ENCODE assay signal across 30 mouse cellular contexts in the genomic region with DNA sequence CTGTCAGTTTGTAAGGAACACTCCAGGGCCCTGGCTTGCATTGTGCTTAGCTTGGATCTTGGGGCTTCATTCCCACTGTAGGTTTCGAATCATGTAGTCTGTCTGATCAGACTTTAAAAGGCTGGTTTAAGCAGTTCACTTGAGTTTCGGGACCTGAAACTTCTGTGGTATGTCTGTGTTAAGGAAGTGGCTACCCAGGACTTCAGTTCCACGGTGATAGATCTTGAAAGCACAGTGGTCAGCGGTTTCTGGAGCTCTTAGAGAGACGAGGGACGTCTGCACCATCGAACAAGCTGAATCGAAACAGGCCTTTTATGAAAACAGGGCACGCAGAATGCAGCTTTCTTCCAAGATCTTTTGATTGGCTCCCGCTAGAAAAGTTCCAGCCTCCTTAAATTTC. TPM values are rescaled to one million over a fixed set of nuclear protein-coding genes. Genes with fewer than 3 reads are reported as not detected.
A peak's percentile ranks its signal among the peaks of the same experiment; 100 is the strongest.
DNase-seq lines count a peak whose midpoint lies in the region; ATAC-seq and TF ChIP-seq lines count a peak whose summit lies in the region.
"Had no signal": no experiment of that assay in that cellular context is flagged by ENCODE, and none has a peak within 500 bp of the region (broad histone marks: within the 10 kb centered on the region; RNA-seq: fewer than 3 reads in every experiment).

No protein-coding gene starts in this region.

- no peak for TF ChIP-seq POLR2A in kidney, adult 2 months (IDR thresholded peaks at IDR 0.05; ENCODE audit: low read depth, low read length)

- 83% methylated on average over 10 of the region's 10 CpGs for WGBS in kidney, adult 2 months
- 85% methylated on average over 10 of the region's 10 CpGs for WGBS in lung, postnatal 0 days

- H3K9me3 ChIP-seq in lung, postnatal 0 days (ENCODE audit: low read length), result no peaks in the 10 kb centered on the region
- H3K9me3 ChIP-seq: heart, embryonic 15.5 days; midbrain, embryonic 10.5 days; neural tube, embryonic 13.5 days had no signal

- no peaks in the 10 kb centered on the region for H3K27me3 ChIP-seq in kidney, adult 2 months (replicated peaks; ENCODE audit: control insufficient read depth, insufficient read depth, low read length)
- no peaks in the 10 kb centered on the region for H3K27me3 ChIP-seq in lung, postnatal 0 days (replicated peaks; ENCODE audit: insufficient read depth, low read length)
- H3K27me3 ChIP-seq: CH12.LX; embryonic facial prominence, embryonic 12.5 days; heart, embryonic 15.5 days; neural tube, embryonic 13.5 days; Patski had no signal

- no peak overlapping the region for H3K4me2 ChIP-seq in lung, postnatal 0 days (replicated peaks; ENCODE audit: low read depth, low read length)
- H3K4me2 ChIP-seq: embryonic facial prominence, embryonic 12.5 days; heart, embryonic 15.5 days; hindbrain, embryonic 14.5 days; neural tube, embryonic 13.5 days had no signal

- ATAC-seq in lung, postnatal 0 days, result no peak
- peak; percentile 93 for ATAC-seq in common myeloid progenitor, adult 5-6 weeks (replicated peaks; ENCODE audit: low read depth, poor library complexity, severe bottlenecking)
- ATAC-seq in megakaryocyte progenitor cell, adult 5-6 weeks (replicated peaks; ENCODE audit: poor library complexity), result peak; percentile 97
- ATAC-seq: inflammation-experienced regulatory T-cells, adult 6 months; liver, postnatal 0 days; midbrain, embryonic 16.5 days; Patski had no signal

- no peak overlapping the region for H3K27ac ChIP-seq in kidney, adult 2 months (ENCODE audit: insufficient read depth, low read depth, low read length)
- H3K27ac ChIP-seq in lung, postnatal 0 days (ENCODE audit: low read length), result no peak overlapping the region
- H3K27ac ChIP-seq: embryonic facial prominence, embryonic 12.5 days; heart, embryonic 15.5 days; hindbrain, embryonic 14.5 days; left cerebral cortex, adult 2 months; midbrain, embryonic 10.5 days; neural tube, embryonic 13.5 days had no signal

- no peak overlapping the region for H3K4me3 ChIP-seq in kidney, adult 2 months (ENCODE audit: insufficient read depth, low read depth, low read length)
- no peak overlapping the region for H3K4me3 ChIP-seq in lung, postnatal 0 days (ENCODE audit: low read depth, low read length)
- H3K4me3 ChIP-seq: embryonic facial prominence, embryonic 12.5 days; heart, embryonic 15.5 days; left cerebral cortex, adult 2 months; midbrain, embryonic 10.5 days; myocyte; neural tube, embryonic 13.5 days had no signal

- H3K36me3 ChIP-seq in kidney, adult 2 months (ENCODE audit: control insufficient read depth, insufficient read depth, low read length), result no peaks in the 10 kb centered on the region
- no peaks in the 10 kb centered on the region for H3K36me3 ChIP-seq in lung, postnatal 0 days (ENCODE audit: insufficient read depth, low read length)
- H3K36me3 ChIP-seq: G1E; heart, embryonic 15.5 days had no signal

- DNase-seq in kidney, adult 2 months, result peak; percentile 22
- DNase-seq in kidney, postnatal 36 days, result no peak
- peak; percentile 7 for DNase-seq in lung, postnatal 0 days (ENCODE audit: low spot score)
- DNase-seq in lung, postnatal 4 days, result no peak
- no peak for DNase-seq in cerebellum, adult 11 months
- DNase-seq: B cell, adult 2 months; cerebellum, adult 8-10 months; gastrocnemius, postnatal 36 days; heart, postnatal 4 days; kidney, adult 18-20 months; kidney, postnatal 10 days; liver, postnatal 0 days; lung, postnatal 10 days; retina, postnatal 1 day; right cerebral cortex, postnatal 25 days; thymus, adult 18-20 months had no signal

- no peaks in the 10 kb centered on the region for H3K4me1 ChIP-seq in kidney, adult 2 months (ENCODE audit: control insufficient read depth, insufficient read depth, low read length)
- H3K4me1 ChIP-seq in lung, postnatal 0 days (ENCODE audit: insufficient read depth, low read depth, low read length), result no peaks in the 10 kb centered on the region
- H3K4me1 ChIP-seq: heart, embryonic 15.5 days; midbrain, embryonic 10.5 days had no signal

- no peak for TF ChIP-seq CTCF in kidney, adult 2 months (conservative IDR thresholded peaks at IDR 0.05; ENCODE audit: insufficient read depth, insufficient read length, low read depth, low read length)
- no peak for TF ChIP-seq CTCF in lung, postnatal 0 days (IDR thresholded peaks at IDR 0.05)

- no peak overlapping the region for H3K9ac ChIP-seq in lung, postnatal 0 days (replicated peaks; ENCODE audit: low read depth)
- H3K9ac ChIP-seq: embryonic facial prominence, embryonic 12.5 days; heart, embryonic 15.5 days; hindbrain, embryonic 14.5 days; liver, postnatal 0 days; neural tube, embryonic 13.5 days had no signal

- no peak for TF ChIP-seq EP300 in lung, postnatal 0 days (IDR thresholded peaks at IDR 0.05)

RNA-seq across cellular contexts. Expression of gene Lpcat2, which starts 20.7 kb away (rescaled TPM):
- polyA plus RNA-seq in kidney, adult 2 months (2012; rRNA removed), result 1.0 and 1.5 TPM in 2 replicates
- 7.6 and 9.4 TPM in 2 replicates for polyA plus RNA-seq in lung, postnatal 0 days (2015; fragmentation: Nextera tagmentation; extraction: Ambion mirVana)
- 15.2 and 16.8 TPM in 2 replicates for total RNA-seq in common myeloid progenitor, adult 5-6 weeks (2017)
- total RNA-seq in megakaryocyte progenitor cell, adult 5-6 weeks (2015), result 12.9 and 16.5 TPM in 2 replicates
- 10.0 and 12.0 TPM in 2 replicates for total RNA-seq in megakaryocyte progenitor cell, adult 5-6 weeks (2017)
- total RNA-seq: CH12.LX had no signal
- polyA plus RNA-seq: G1E had no signal

RNA-seq across cellular contexts. Expression of gene Capns2, which starts 25.4 kb away (rescaled TPM):
- polyA plus RNA-seq in kidney, adult 2 months (2012; rRNA removed), result 0.16 TPM in 1 of 2 replicates, not detected in the other
- 0.13 TPM in 1 of 2 replicates, not detected in the other for polyA plus RNA-seq in lung, postnatal 0 days (2015; fragmentation: Nextera tagmentation; extraction: Ambion mirVana)
- total RNA-seq in common myeloid progenitor, adult 5-6 weeks (2017), result 1.4 and 1.9 TPM in 2 replicates
- 0.37 and 0.85 TPM in 2 replicates for total RNA-seq in megakaryocyte progenitor cell, adult 5-6 weeks (2015)
- total RNA-seq in megakaryocyte progenitor cell, adult 5-6 weeks (2017), result not detected in 2 replicates
- total RNA-seq: CH12.LX; G1E; gastrocnemius, postnatal 36 days had no signal
- polyA plus RNA-seq: G1E; inflammation-experienced regulatory T-cells, adult 6 months; liver, postnatal 0 days had no signal

RNA-seq across cellular contexts. Expression of gene Mmp2, which starts 48.7 kb away (rescaled TPM):
- 17.1 and 20.9 TPM in 2 replicates for polyA plus RNA-seq in kidney, adult 2 months (2012; rRNA removed)
- 161 and 195 TPM in 2 replicates for polyA plus RNA-seq in lung, postnatal 0 days (2015; fragmentation: Nextera tagmentation; extraction: Ambion mirVana)
- total RNA-seq in common myeloid progenitor, adult 5-6 weeks (2017), result 2.3 and 4.9 TPM in 2 replicates
- total RNA-seq in megakaryocyte progenitor cell, adult 5-6 weeks (2015), result 0.59 and 0.79 TPM in 2 replicates
- 0.37 and 1.6 TPM in 2 replicates for total RNA-seq in megakaryocyte progenitor cell, adult 5-6 weeks (2017)
- total RNA-seq: CH12.LX had no signal
- polyA plus RNA-seq: G1E; inflammation-experienced regulatory T-cells, adult 6 months had no signal

Comparison
In these comparisons a context has a peak if more than half of its experiments do, and no peak if none do; other contexts are left out.
1. DNase-seq: peak in kidney, adult 2 months (single experiment) and lung, postnatal 0 days (single experiment); none in kidney, postnatal 36 days (0 of 2), lung, postnatal 4 days (0 of 2) and cerebellum, adult 11 months (single experiment).